Mouse (Mus musculus) hindbrain, embryonic 14.5 days (tissue): ENCODE measurements around the gene Vmp1. TPM values are rescaled to one million over a fixed set of nuclear protein-coding genes. Genes with fewer than 3 reads are reported as not detected.

Experiments used
- microRNA counts: library from miRNA; unstranded; fragments of <30 nt; microRNA quantifications from one replicate; lab custom pipeline; 2016
- microRNA-seq: library from miRNA; unstranded; fragments of <30 nt; microRNA quantifications from one replicate; pipeline ENCODE4, GENCODE M21; 2016
- polyA plus RNA-seq: library from polyadenylated mRNA; unstranded; fragments of >200 nt; fragmentation: Nextera tagmentation; extraction: Ambion mirVana; gene quantifications from 2 replicates; pipeline ENCODE4 v1.2.1, GENCODE M21; 2014

The Vmp1 gene
- polyA plus RNA-seq, 1 experiment from 2014 or later, result 148 TPM

MicroRNA genes within 50 kb of the gene (microRNA counts, 519-probe panel; counts per million panel counts)
- 5,442 counts per million, percentile 67 among the panel's probes with 10 or more counts for microRNA mmu-miR-21 (lab: Ali Mortazavi, UCI)

Small RNAs within 50 kb of the gene (microRNA-seq; reads per million reads assigned to microRNA genes)
- gene Mir21a, result 4,388 reads per million, percentile 90 among the genes with 10 or more reads in this experiment

Other genes starting within 250 kb of the Vmp1 start
- 15.7 and 17.6 TPM in 2 replicates for gene Rnft1, start 199.2 kb downstream of the Vmp1 start, polyA plus RNA-seq
- gene Rps6kb1, start 139.0 kb downstream of the Vmp1 start, polyA plus RNA-seq, result 45.1 and 51.9 TPM in 2 replicates
- 5.8 and 6.1 TPM in 2 replicates for gene Tubd1, start 138.8 kb downstream of the Vmp1 start, polyA plus RNA-seq
- 28.5 and 30.4 TPM in 2 replicates for gene Ptrh2, start 149 bp upstream of the Vmp1 start, polyA plus RNA-seq
- gene Cltc, start 73.7 kb upstream of the Vmp1 start, polyA plus RNA-seq, result 226 and 247 TPM in 2 replicates
- 22.3 and 24.0 TPM in 2 replicates for gene Dhx40, start 123.9 kb upstream of the Vmp1 start, polyA plus RNA-seq